Mouse (Mus musculus): ENCODE measurements around the gene Cox20. TPM values are rescaled to one million over a fixed set of nuclear protein-coding genes. Genes with fewer than 3 reads are reported as not detected.

Cox20 gene
- total and polyA plus RNA-seq, 2 experiments from 2014 or later = 268 to 519 TPM

DNA sequence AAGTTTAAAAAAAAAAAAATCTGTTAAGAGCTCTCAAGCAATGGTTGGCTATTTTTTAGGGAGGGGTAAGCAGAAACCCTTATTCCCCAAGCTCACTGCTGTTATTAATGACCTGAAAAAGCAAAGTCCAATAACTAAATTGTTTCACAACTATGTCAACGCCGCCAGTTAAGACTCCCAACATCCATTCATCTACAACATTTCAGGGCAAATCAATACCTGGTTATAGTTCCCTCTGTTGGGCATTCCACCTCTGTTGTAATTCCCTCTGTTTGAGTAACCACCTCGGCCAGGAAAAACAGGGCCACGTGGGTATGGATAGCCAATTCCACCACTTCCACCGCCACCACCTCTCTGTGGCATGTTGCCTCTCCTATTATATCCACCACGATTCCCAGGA is 11.0 kb downstream of the Cox20 start:
- ATAC-seq (ENCODE audit: insufficient read depth, low read depth) = no peak
- Histone ChIP-seq H3K4me3 (ENCODE audit: low read depth, low read length) (no peak overlapping the region), H3K36me3 (replicated peaks; ENCODE audit: control insufficient read depth, insufficient read depth, low read length) (peaks cover 74% of the 10 kb centered on the region), H3K27ac (ENCODE audit: low read depth) (no peak overlapping the region), H3K9ac (replicated peaks; ENCODE audit: low read depth, low read length) (no peak overlapping the region), H3K27me3 (ENCODE audit: control insufficient read depth, insufficient read depth, low read length) (no peaks in the 10 kb centered on the region), H3K9me3 (replicated peaks; ENCODE audit: control insufficient read depth, low read length) (no peaks in the 10 kb centered on the region), H3K4me1 (ENCODE audit: control insufficient read depth, insufficient read depth) (peaks cover 14% of the 10 kb centered on the region), H3K4me2 (ENCODE audit: low read depth, low read length) (no peak overlapping the region)
- DNase-seq (ENCODE audit: low spot score) = no peak
- 63% methylated on average over 6 of the region's 6 CpGs for WGBS
- TF ChIP-seq EP300 (IDR thresholded peaks at IDR 0.05; ENCODE audit: low read depth) (no peak), CTCF (IDR thresholded peaks at IDR 0.05; ENCODE audit: low read depth) (no peak)

GRCm38 (mm10) chr1:178335860-178336261 is 16.9 kb downstream of the Cox20 start:
- no peak for ATAC-seq (ENCODE audit: insufficient read depth, low read depth)
- Histone ChIP-seq H3K4me1 (ENCODE audit: control insufficient read depth, insufficient read depth) (peaks cover 17% of the 10 kb centered on the region), H3K36me3 (replicated peaks; ENCODE audit: control insufficient read depth, insufficient read depth, low read length) (peaks cover 39% of the 10 kb centered on the region), H3K4me3 (ENCODE audit: low read depth, low read length) (peak overlapping the region; percentile 99), H3K27me3 (ENCODE audit: control insufficient read depth, insufficient read depth, low read length) (no peaks in the 10 kb centered on the region), H3K4me2 (ENCODE audit: low read depth, low read length) (peak overlapping the region; percentile 66), H3K27ac (ENCODE audit: low read depth) (peak overlapping the region; percentile 99), H3K9me3 (replicated peaks; ENCODE audit: control insufficient read depth, low read length) (no peaks in the 10 kb centered on the region), H3K9ac (replicated peaks; ENCODE audit: low read depth, low read length) (peak overlapping the region; percentile 100)
- DNase-seq (ENCODE audit: low spot score) = no peak
- TF ChIP-seq CTCF (IDR thresholded peaks at IDR 0.05; ENCODE audit: low read depth) = no peak
- TF ChIP-seq EP300 (IDR thresholded peaks at IDR 0.05; ENCODE audit: low read depth) = no peak
- WGBS = under 1% methylated on average over 16 of the region's 16 CpGs

- H3K9ac ChIP-seq (replicated peaks; ENCODE audit: low read depth, low read length) = peak overlapping the region; percentile 100
- peak overlapping the region; percentile 99 for H3K27ac ChIP-seq (ENCODE audit: low read depth)
- peak overlapping the region; percentile 66 for H3K4me2 ChIP-seq (ENCODE audit: low read depth, low read length)
- no peaks in the 10 kb centered on the region for H3K9me3 ChIP-seq (replicated peaks; ENCODE audit: control insufficient read depth, low read length)
- under 1% methylated on average over 23 of the region's 53 CpGs for WGBS
- no peak for TF ChIP-seq CTCF (IDR thresholded peaks at IDR 0.05; ENCODE audit: low read depth)
- TF ChIP-seq EP300 (IDR thresholded peaks at IDR 0.05; ENCODE audit: low read depth) = peak; percentile 51; the same call in 1 of the 2 replicates
- H3K4me1 ChIP-seq (ENCODE audit: control insufficient read depth, insufficient read depth) = peaks cover 17% of the 10 kb centered on the region
- no peaks in the 10 kb centered on the region for H3K27me3 ChIP-seq (ENCODE audit: control insufficient read depth, insufficient read depth, low read length)
- H3K4me3 ChIP-seq (ENCODE audit: low read depth, low read length) = peak overlapping the region; percentile 99
- DNase-seq (ENCODE audit: low spot score) = peak; percentile 88
- ATAC-seq (ENCODE audit: insufficient read depth, low read depth) = peak; percentile 88
- H3K36me3 ChIP-seq (replicated peaks; ENCODE audit: control insufficient read depth, insufficient read depth, low read length) = peaks cover 34% of the 10 kb centered on the region
These were observed 17.4 kb downstream of the Cox20 start for GRCm38 (mm10) chr1:178336289-178336775.

DNA sequence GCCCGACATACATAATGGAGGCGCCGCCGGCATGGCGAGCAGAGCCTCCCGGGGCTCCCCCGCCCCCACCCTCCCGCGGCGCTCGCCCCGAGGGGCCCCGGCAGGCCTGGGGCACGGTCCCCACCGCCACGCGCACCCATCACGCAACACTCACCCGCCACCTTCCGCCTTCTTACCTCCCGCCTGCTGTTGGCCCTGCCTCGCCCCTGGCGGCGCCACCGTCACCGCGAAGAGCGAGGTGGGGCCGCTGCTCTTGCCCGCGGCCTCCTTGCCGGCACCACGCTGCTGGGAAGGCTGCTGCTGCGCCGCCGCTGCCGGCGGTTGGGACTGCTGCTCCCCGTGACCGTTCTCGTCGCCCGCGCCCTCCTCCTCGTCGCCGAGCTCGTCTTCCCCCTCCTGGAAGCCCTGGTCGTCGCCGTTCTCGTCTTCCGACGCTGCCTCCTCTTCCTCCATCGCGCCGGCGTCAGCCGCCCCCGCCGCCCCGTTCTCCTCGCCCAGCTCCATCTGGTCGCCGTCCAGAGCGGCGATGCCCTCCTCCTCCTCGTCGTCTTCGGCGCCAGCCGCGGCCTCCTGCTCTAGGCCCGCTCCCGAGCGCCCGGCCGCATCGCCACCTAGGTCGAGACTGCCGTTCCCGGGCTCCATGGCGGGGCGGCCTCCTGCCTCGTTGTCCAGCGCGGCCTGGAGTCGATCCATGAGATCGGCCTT is 18.0 kb downstream of the Cox20 start:
- peaks cover 17% of the 10 kb centered on the region for H3K4me1 ChIP-seq (ENCODE audit: control insufficient read depth, insufficient read depth)
- peak overlapping the region; percentile 99 for H3K27ac ChIP-seq (ENCODE audit: low read depth)
- no peaks in the 10 kb centered on the region for H3K9me3 ChIP-seq (replicated peaks; ENCODE audit: control insufficient read depth, low read length)
- H3K4me3 ChIP-seq (ENCODE audit: low read depth, low read length) = peak overlapping the region; percentile 99
- TF ChIP-seq EP300 (IDR thresholded peaks at IDR 0.05; ENCODE audit: low read depth) = no peak
- TF ChIP-seq CTCF (IDR thresholded peaks at IDR 0.05; ENCODE audit: low read depth) = no peak
- H3K9ac ChIP-seq (replicated peaks; ENCODE audit: low read depth, low read length) = peak overlapping the region; percentile 100
- ATAC-seq (ENCODE audit: insufficient read depth, low read depth) = peak; percentile 37
- DNase-seq (ENCODE audit: low spot score) = no peak
- no peaks in the 10 kb centered on the region for H3K27me3 ChIP-seq (ENCODE audit: control insufficient read depth, insufficient read depth, low read length)
- peak overlapping the region; percentile 66 for H3K4me2 ChIP-seq (ENCODE audit: low read depth, low read length)
- H3K36me3 ChIP-seq (replicated peaks; ENCODE audit: control insufficient read depth, insufficient read depth, low read length) = peaks cover 28% of the 10 kb centered on the region
- under 1% methylated on average over 84 of the region's 89 CpGs for WGBS

- ATAC-seq (ENCODE audit: insufficient read depth, low read depth) (peak; percentile 85), DNase-seq (ENCODE audit: low spot score) (peak; percentile 94)
- no peaks in the 10 kb centered on the region for H3K27me3 ChIP-seq (ENCODE audit: control insufficient read depth, insufficient read depth, low read length)
- H3K9me3 ChIP-seq (replicated peaks; ENCODE audit: control insufficient read depth, low read length) = no peaks in the 10 kb centered on the region
- H3K27ac ChIP-seq (ENCODE audit: low read depth) = peak within 1 kb of the TSS; percentile 99
- peaks cover 14% of the 10 kb centered on the region for H3K4me1 ChIP-seq (ENCODE audit: control insufficient read depth, insufficient read depth)
- H3K4me3 ChIP-seq (ENCODE audit: low read depth, low read length) = peak within 1 kb of the TSS; percentile 99
- peak within 1 kb of the TSS; percentile 100 for H3K9ac ChIP-seq (replicated peaks; ENCODE audit: low read depth, low read length)
- peak within 1 kb of the TSS; percentile 66 for H3K4me2 ChIP-seq (ENCODE audit: low read depth, low read length)
- no peak for TF ChIP-seq EP300 (IDR thresholded peaks at IDR 0.05; ENCODE audit: low read depth)
- TF ChIP-seq CTCF (IDR thresholded peaks at IDR 0.05; ENCODE audit: low read depth) = no peak
- WGBS = under 1% methylated on average over 69 of the region's 73 CpGs
- peaks cover 20% of the 10 kb centered on the region for H3K36me3 ChIP-seq (replicated peaks; ENCODE audit: control insufficient read depth, insufficient read depth, low read length)
These were observed 18.8 kb downstream of the Cox20 start, which contains the start of gene Hnrnpu for GRCm38 (mm10) chr1:178337551-178338317. TSS of gene Hnrnpu (minus strand) at chr1:178337797.
